Mouse (Mus musculus) heart, embryonic 16.5 days (tissue): ENCODE data around the gene Ppp2ca. TPM values are rescaled to one million over a fixed set of nuclear protein-coding genes. Genes with fewer than 3 reads are reported as not detected.
A peak's percentile ranks its signal among the peaks of the same experiment; 100 is the strongest.

Source experiments
- ATAC-seq: fragments of 200-750 bp; cut with Nextera tagmentation; replicated peaks from 2 replicates; pipeline ENCODE4 v1.8.0; 2017; ENCODE audit warnings: moderate number of reproducible peaks; ENCODE audit not compliant: insufficient read depth, low FRiP score; ENCODE audit errors: extremely low read depth
- H3K27ac ChIP-seq: fragments of 300-500 bp; sonication (generic); 2 replicates; pipeline ENCODE4 v1.5.1; 2014; ENCODE audit warnings: mild to moderate bottlenecking, low read length, control low read depth, moderate library complexity
- H3K27me3 ChIP-seq: fragments of 300-500 bp; sonication (generic); 2 replicates; pipeline ENCODE4 v1.6.1; 2014; ENCODE audit warnings: low read length, mixed read lengths; ENCODE audit not compliant: control insufficient read depth, insufficient read depth
- H3K36me3 ChIP-seq: fragments of 300-500 bp; sonication (generic); 2 replicates; pipeline ENCODE4 v1.6.1; 2014; ENCODE audit not compliant: control insufficient read depth, insufficient read depth
- H3K4me1 ChIP-seq: fragments of 300-500 bp; sonication (generic); 2 replicates; pipeline ENCODE4 v1.6.1; 2014; ENCODE audit warnings: low read length, mixed read lengths; ENCODE audit not compliant: control insufficient read depth, insufficient read depth
- H3K4me2 ChIP-seq: fragments of 300-500 bp; sonication (generic); 2 replicates; pipeline ENCODE4 v1.6.1; 2014; ENCODE audit warnings: low read depth, mild to moderate bottlenecking, control low read depth, low read length
- H3K4me3 ChIP-seq: fragments of 300-500 bp; sonication (generic); 2 replicates; pipeline ENCODE4 v1.5.1; 2014; ENCODE audit warnings: mild to moderate bottlenecking, control low read depth, low read length
- H3K9ac ChIP-seq: fragments of 300-500 bp; sonication (generic); 2 replicates; pipeline ENCODE4 v1.6.1; 2014; ENCODE audit warnings: low read length, control low read depth
- H3K9me3 ChIP-seq: fragments of 300-500 bp; sonication (generic); replicated peaks from 2 replicates; pipeline ENCODE4 v1.6.1; 2016; ENCODE audit warnings: low read length; ENCODE audit not compliant: control insufficient read depth
- WGBS: fragments of 180-500 bp; shearing (Covaris S2); extraction: QIAGEN DNeasy Blood & Tissue Kit; methylation state at CpG from one replicate; pipeline ENCODE4 v1.1.7; 2014; 5-methylcytosine and 5-hydroxymethylcytosine counted together
- polyA plus RNA-seq: library from polyadenylated mRNA; unstranded; fragments of >200 nt; fragmentation: Nextera tagmentation; extraction: Ambion mirVana; gene quantifications from 2 replicates; pipeline ENCODE4 v1.2.1, GENCODE M21; 2015

Gene Ppp2ca
- polyA plus RNA-seq, 1 experiment from 2014 or later = 71.3 TPM

- Histone ChIP-seq H3K4me1 (no peaks in the 10 kb centered on the region), H3K9me3 (peaks cover 4% of the 10 kb centered on the region; the same call in 1 of the 2 replicates), H3K27ac (no peak overlapping the region), H3K9ac (no peak overlapping the region), H3K4me3 (no peak overlapping the region), H3K27me3 (no peaks in the 10 kb centered on the region), H3K36me3 (peaks cover 74% of the 10 kb centered on the region), H3K4me2 (no peak overlapping the region)
- no peak for ATAC-seq
- 87% methylated on average over 6 of the region's 6 CpGs for WGBS
These were observed 23.6 kb downstream of the Ppp2ca start for GRCm38 (mm10) chr11:52122045-52122444.

- no peak overlapping the region for H3K4me2 ChIP-seq
- no peak for ATAC-seq
- H3K9me3 ChIP-seq = peaks cover 4% of the 10 kb centered on the region; the same call in 1 of the 2 replicates
- no peak overlapping the region for H3K9ac ChIP-seq
- H3K4me3 ChIP-seq = no peak overlapping the region
- peaks cover 9% of the 10 kb centered on the region for H3K4me1 ChIP-seq
- H3K27me3 ChIP-seq = no peaks in the 10 kb centered on the region
- H3K36me3 ChIP-seq = peaks cover 57% of the 10 kb centered on the region
- 90% methylated on average over 4 of the region's 4 CpGs for WGBS
- H3K27ac ChIP-seq = no peak overlapping the region
These were observed 26.0 kb downstream of the Ppp2ca start for GRCm38 (mm10) chr11:52124468-52124867.

- Histone ChIP-seq H3K36me3 (peaks cover 32% of the 10 kb centered on the region), H3K9me3 (no peaks in the 10 kb centered on the region), H3K27ac (no peak overlapping the region), H3K27me3 (no peaks in the 10 kb centered on the region), H3K4me1 (peaks cover 17% of the 10 kb centered on the region), H3K4me3 (no peak overlapping the region), H3K9ac (no peak overlapping the region), H3K4me2 (no peak overlapping the region)
- WGBS = 73% methylated on average over 3 of the region's 3 CpGs
- ATAC-seq = no peak
These were observed 28.7 kb downstream of the Ppp2ca start for GRCm38 (mm10) chr11:52127169-52127568.

GRCm38 (mm10) chr11:52127760-52128159 lies 29.3 kb downstream of the Ppp2ca start:
- Histone ChIP-seq H3K27me3 (no peaks in the 10 kb centered on the region), H3K36me3 (peaks cover 27% of the 10 kb centered on the region), H3K4me2 (no peak overlapping the region), H3K4me1 (peaks cover 17% of the 10 kb centered on the region), H3K9ac (no peak overlapping the region), H3K4me3 (no peak overlapping the region), H3K9me3 (no peaks in the 10 kb centered on the region), H3K27ac (no peak overlapping the region)
- 61% methylated on average over 5 of the region's 5 CpGs for WGBS
- ATAC-seq = no peak

- H3K4me3 ChIP-seq = no peak overlapping the region
- no peaks in the 10 kb centered on the region for H3K27me3 ChIP-seq
- no peak for ATAC-seq
- H3K27ac ChIP-seq = no peak overlapping the region
- WGBS = 62% methylated on average over 5 of the region's 5 CpGs
- peaks cover 17% of the 10 kb centered on the region for H3K4me1 ChIP-seq
- no peak overlapping the region for H3K9ac ChIP-seq
- H3K9me3 ChIP-seq = no peaks in the 10 kb centered on the region
- H3K36me3 ChIP-seq = peaks cover 24% of the 10 kb centered on the region
- H3K4me2 ChIP-seq = no peak overlapping the region
These were observed 30.0 kb downstream of the Ppp2ca start for GRCm38 (mm10) chr11:52128316-52129061.

GRCm38 (mm10) chr11:52129171-52129570 lies 30.7 kb downstream of the Ppp2ca start:
- no peak for ATAC-seq
- peak overlapping the region; percentile 73 for H3K27ac ChIP-seq
- no peak overlapping the region for H3K4me2 ChIP-seq
- no peak overlapping the region for H3K4me3 ChIP-seq
- 29% methylated on average over 3 of the region's 3 CpGs for WGBS
- no peak overlapping the region for H3K9ac ChIP-seq
- H3K27me3 ChIP-seq = no peaks in the 10 kb centered on the region
- peaks cover 19% of the 10 kb centered on the region for H3K36me3 ChIP-seq
- H3K4me1 ChIP-seq = peaks cover 17% of the 10 kb centered on the region
- peaks cover 2% of the 10 kb centered on the region; the same call in 1 of the 2 replicates for H3K9me3 ChIP-seq

GRCm38 (mm10) chr11:52129621-52130450 lies 31.4 kb downstream of the Ppp2ca start:
- WGBS = 56% methylated on average over 10 of the region's 10 CpGs
- Histone ChIP-seq H3K4me2 (no peak overlapping the region), H3K9me3 (peaks cover 3% of the 10 kb centered on the region; the same call in 1 of the 2 replicates), H3K36me3 (peaks cover 13% of the 10 kb centered on the region), H3K9ac (no peak overlapping the region), H3K27ac (peak overlapping the region; percentile 73), H3K27me3 (no peaks in the 10 kb centered on the region), H3K4me1 (peaks cover 17% of the 10 kb centered on the region), H3K4me3 (no peak overlapping the region)
- no peak for ATAC-seq

GRCm38 (mm10) chr11:52130451-52131068 lies 32.1 kb downstream of the Ppp2ca start:
- 80% methylated on average over 7 of the region's 7 CpGs for WGBS
- ATAC-seq = no peak
- no peak overlapping the region; the same call in 1 of the 2 replicates for H3K27ac ChIP-seq

More at GRCm38 (mm10) chr11:52130451-52131068, 32.1 kb downstream of the Ppp2ca start:
- no peak overlapping the region for H3K4me2 ChIP-seq
- H3K4me1 ChIP-seq = peaks cover 17% of the 10 kb centered on the region
- H3K9me3 ChIP-seq = peaks cover 3% of the 10 kb centered on the region; the same call in 1 of the 2 replicates
- H3K9ac ChIP-seq = no peak overlapping the region
- peaks cover 8% of the 10 kb centered on the region for H3K36me3 ChIP-seq
- H3K4me3 ChIP-seq = no peak overlapping the region
- no peaks in the 10 kb centered on the region for H3K27me3 ChIP-seq
